Mouse (Mus musculus): Measurements from ENCODE around the gene Bud31. TPM values are rescaled to one million over a fixed set of nuclear protein-coding genes. Genes with fewer than 3 reads are reported as not detected.
"Not testable (repeated sequence)": the region's sequence is repeated elsewhere in the genome, so short reads cannot be mapped to it uniquely, and the experiment has no call there.

Gene Bud31
- 171 TPM in 2 replicates for polyA plus RNA-seq (2016; fragmentation: Nextera tagmentation; extraction: Ambion mirVana)

DNA sequence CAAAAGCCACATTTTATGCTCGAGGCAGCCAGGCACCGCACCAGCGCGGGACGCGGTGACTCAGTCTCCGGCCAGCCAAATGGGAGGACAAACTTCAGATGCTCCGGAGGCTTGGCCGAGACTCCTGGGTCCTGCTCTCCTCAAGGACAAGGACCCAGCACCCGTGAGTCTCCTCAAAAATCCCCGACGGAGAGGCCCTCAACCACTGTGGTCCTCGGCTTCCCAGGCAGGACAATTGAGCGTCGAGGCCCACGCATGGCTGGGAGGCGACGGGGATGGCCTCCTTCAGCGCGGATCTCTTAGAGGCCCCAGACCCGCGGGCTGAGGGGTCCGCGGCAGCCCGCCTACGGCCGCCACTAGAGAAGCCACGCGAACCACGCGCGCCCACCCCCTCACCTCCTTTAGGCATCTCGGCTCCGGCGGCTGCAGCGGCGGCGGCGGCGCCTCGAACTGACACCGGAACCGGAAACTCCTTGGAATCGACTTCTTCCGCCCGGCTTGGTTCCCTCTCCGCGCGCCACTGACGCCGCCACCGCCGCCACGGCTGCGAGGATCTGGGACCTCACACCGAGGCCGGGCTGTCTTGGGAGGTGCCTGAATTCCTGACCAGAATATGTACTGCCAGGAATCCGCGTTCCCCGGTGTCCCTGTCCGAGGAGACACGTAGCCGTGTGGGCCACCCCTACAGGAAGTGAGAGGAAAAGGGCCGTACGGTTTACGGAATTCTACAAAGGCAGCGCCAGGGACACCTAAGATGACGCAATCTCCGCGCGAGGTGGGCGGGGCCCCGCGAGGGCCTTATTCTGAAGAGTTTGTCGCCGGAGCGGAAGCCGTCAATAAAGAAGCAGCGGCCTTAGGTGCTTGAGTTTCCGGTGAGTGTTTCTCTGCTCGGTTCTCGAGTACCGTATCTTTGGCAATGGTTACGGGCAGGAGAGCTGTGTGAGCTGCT is at the start of gene Bud31, which contains the start of gene Pdap1:
Gene Bud31, plus strand, starts transcription at position 792 of the 949 bp plus-strand sequence.
Gene Pdap1, minus strand, starts transcription at position 668 of the 949 bp plus-strand sequence.
- H3K9me3 ChIP-seq (replicated peaks): no peaks in the 10 kb centered on the region
- peak; percentile 89 for ATAC-seq
- peaks cover 62% of the 10 kb centered on the region for H3K36me3 ChIP-seq
- no peaks in the 10 kb centered on the region for H3K27me3 ChIP-seq (replicated peaks)
- WGBS (ENCODE audit: insufficient replicate concordance): under 1% methylated on average over 84 of the region's 84 CpGs
- H3K4me3 ChIP-seq: peak within 1 kb of the TSS; percentile 94
- peak within 1 kb of the TSS; percentile 74 for H3K4me2 ChIP-seq
- H3K4me1 ChIP-seq: peaks cover 44% of the 10 kb centered on the region
- H3K27ac ChIP-seq: peak within 1 kb of the TSS; percentile 88
- peak within 1 kb of the TSS; percentile 90 for H3K9ac ChIP-seq

- no peak overlapping the region for H3K4me3 ChIP-seq
- H3K4me2 ChIP-seq: no peak overlapping the region
- H3K9me3 ChIP-seq (replicated peaks): no peaks in the 10 kb centered on the region
- WGBS (ENCODE audit: insufficient replicate concordance): 71% methylated on average over 4 of the region's 4 CpGs
- ATAC-seq: no peak
- peaks cover 96% of the 10 kb centered on the region for H3K36me3 ChIP-seq
- H3K4me1 ChIP-seq: no peaks in the 10 kb centered on the region
- no peak overlapping the region for H3K9ac ChIP-seq
- no peak overlapping the region for H3K27ac ChIP-seq
- no peaks in the 10 kb centered on the region for H3K27me3 ChIP-seq (replicated peaks)
Measured at GRCm38 (mm10) chr5:145096195-145096594, 44.0 kb upstream of the Bud31 start.

- H3K36me3 ChIP-seq: peaks cover 97% of the 10 kb centered on the region
- H3K4me3 ChIP-seq: no peak overlapping the region
- peaks cover 4% of the 10 kb centered on the region; the same call in 1 of the 2 replicates for H3K4me1 ChIP-seq
- no peaks in the 10 kb centered on the region for H3K27me3 ChIP-seq (replicated peaks)
- H3K9ac ChIP-seq: no peak overlapping the region
- WGBS (ENCODE audit: insufficient replicate concordance): 58% methylated on average over 10 of the region's 10 CpGs
- 0 out of 2 replicates have a peak overlapping the region, but pooled peaks have one; percentile 4 for H3K27ac ChIP-seq
- no peaks in the 10 kb centered on the region for H3K9me3 ChIP-seq (replicated peaks)
- H3K4me2 ChIP-seq: no peak overlapping the region
- peak; percentile 43; the same call in 1 of the 2 replicates for ATAC-seq
Measured at GRCm38 (mm10) chr5:145098340-145098821, 41.8 kb upstream of the Bud31 start.

GRCm38 (mm10) chr5:145100960-145101359 is 39.2 kb upstream of the Bud31 start:
- peaks cover 100% of the 10 kb centered on the region for H3K36me3 ChIP-seq
- H3K4me1 ChIP-seq: peaks cover 4% of the 10 kb centered on the region; the same call in 1 of the 2 replicates
- H3K9ac ChIP-seq: no peak overlapping the region
- no peak overlapping the region for H3K27ac ChIP-seq
- ATAC-seq: no peak
- no peak overlapping the region for H3K4me3 ChIP-seq
- H3K4me2 ChIP-seq: no peak overlapping the region
- 89% methylated on average over 9 of the region's 9 CpGs for WGBS (ENCODE audit: insufficient replicate concordance)
- no peaks in the 10 kb centered on the region for H3K9me3 ChIP-seq (replicated peaks)
- H3K27me3 ChIP-seq (replicated peaks): no peaks in the 10 kb centered on the region

- not testable (repeated sequence) for H3K9ac ChIP-seq; H3K4me2 ChIP-seq; H3K9me3 ChIP-seq (replicated peaks); H3K27ac ChIP-seq; H3K27me3 ChIP-seq (replicated peaks); ATAC-seq; H3K4me3 ChIP-seq; H3K4me1 ChIP-seq
- peaks cover 100% of the 10 kb centered on the region for H3K36me3 ChIP-seq
- WGBS (ENCODE audit: insufficient replicate concordance): 88% methylated on average over 11 of the region's 11 CpGs
Measured at GRCm38 (mm10) chr5:145101451-145101850, 38.7 kb upstream of the Bud31 start.

GRCm38 (mm10) chr5:145102706-145103105 is 37.5 kb upstream of the Bud31 start:
- H3K36me3 ChIP-seq: peaks cover 100% of the 10 kb centered on the region
- 0 out of 2 replicates have a peak overlapping the region, but pooled peaks have one; percentile 10 for H3K27ac ChIP-seq
- H3K27me3 ChIP-seq (replicated peaks): no peaks in the 10 kb centered on the region
- H3K4me3 ChIP-seq: no peak overlapping the region
- 48% methylated on average over 4 of the region's 4 CpGs for WGBS (ENCODE audit: insufficient replicate concordance)
- H3K9me3 ChIP-seq (replicated peaks): no peaks in the 10 kb centered on the region
- H3K4me2 ChIP-seq: no peak overlapping the region
- ATAC-seq: peak; percentile 57; the same call in 1 of the 2 replicates
- H3K9ac ChIP-seq: no peak overlapping the region
- peaks cover 4% of the 10 kb centered on the region; the same call in 1 of the 2 replicates for H3K4me1 ChIP-seq

DNA sequence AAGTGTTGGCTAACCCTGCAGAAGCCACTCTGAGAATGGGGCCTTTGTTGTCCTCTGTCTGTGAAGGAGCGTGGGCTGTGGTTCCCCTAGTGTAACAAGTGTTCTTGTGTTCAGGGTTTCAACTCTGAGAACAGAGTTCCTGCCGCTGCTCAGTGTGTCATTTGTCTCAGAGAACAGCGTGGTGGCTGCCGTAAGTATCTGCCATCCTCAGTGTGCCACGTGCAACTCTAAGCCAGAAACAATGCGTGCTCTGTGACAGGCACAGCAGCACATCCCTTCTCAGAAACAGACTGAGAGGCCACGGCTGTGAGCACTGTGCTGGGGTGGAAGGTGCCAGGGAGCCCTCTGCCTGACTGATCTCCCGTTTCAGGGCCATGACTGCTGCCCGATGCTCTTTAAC is 35.8 kb upstream of the Bud31 start:
- WGBS (ENCODE audit: insufficient replicate concordance): 93% methylated on average over 9 of the region's 9 CpGs
- H3K9ac ChIP-seq: no peak overlapping the region
- peaks cover 10% of the 10 kb centered on the region; the same call in 1 of the 2 replicates for H3K4me1 ChIP-seq
- peaks cover 99% of the 10 kb centered on the region for H3K36me3 ChIP-seq
- H3K27me3 ChIP-seq (replicated peaks): no peaks in the 10 kb centered on the region
- ATAC-seq: no peak
- H3K27ac ChIP-seq: no peak overlapping the region
- H3K4me3 ChIP-seq: no peak overlapping the region
- H3K4me2 ChIP-seq: no peak overlapping the region
- no peaks in the 10 kb centered on the region for H3K9me3 ChIP-seq (replicated peaks)

- no peak for ATAC-seq
- H3K4me1 ChIP-seq: peaks cover 24% of the 10 kb centered on the region
- no peak overlapping the region for H3K27ac ChIP-seq
- H3K4me3 ChIP-seq: no peak overlapping the region
- peaks cover 99% of the 10 kb centered on the region for H3K36me3 ChIP-seq
- H3K9ac ChIP-seq: no peak overlapping the region
- no peak overlapping the region for H3K4me2 ChIP-seq
- 82% methylated on average over 9 of the region's 9 CpGs for WGBS (ENCODE audit: insufficient replicate concordance)
- H3K27me3 ChIP-seq (replicated peaks): no peaks in the 10 kb centered on the region
- no peaks in the 10 kb centered on the region for H3K9me3 ChIP-seq (replicated peaks)
Measured at GRCm38 (mm10) chr5:145105694-145106275, 34.4 kb upstream of the Bud31 start.

GRCm38 (mm10) chr5:145110401-145110800 is 29.8 kb upstream of the Bud31 start:
- H3K4me2 ChIP-seq: no peak overlapping the region
- H3K9ac ChIP-seq: no peak overlapping the region
- no peak overlapping the region for H3K4me3 ChIP-seq
- ATAC-seq: no peak
- H3K27me3 ChIP-seq (replicated peaks): no peaks in the 10 kb centered on the region
- H3K36me3 ChIP-seq: peaks cover 60% of the 10 kb centered on the region
- peaks cover 40% of the 10 kb centered on the region for H3K4me1 ChIP-seq
- no peaks in the 10 kb centered on the region for H3K9me3 ChIP-seq (replicated peaks)
- H3K27ac ChIP-seq: no peak overlapping the region
- WGBS (ENCODE audit: insufficient replicate concordance): 66% methylated on average over 6 of the region's 6 CpGs

DNA sequence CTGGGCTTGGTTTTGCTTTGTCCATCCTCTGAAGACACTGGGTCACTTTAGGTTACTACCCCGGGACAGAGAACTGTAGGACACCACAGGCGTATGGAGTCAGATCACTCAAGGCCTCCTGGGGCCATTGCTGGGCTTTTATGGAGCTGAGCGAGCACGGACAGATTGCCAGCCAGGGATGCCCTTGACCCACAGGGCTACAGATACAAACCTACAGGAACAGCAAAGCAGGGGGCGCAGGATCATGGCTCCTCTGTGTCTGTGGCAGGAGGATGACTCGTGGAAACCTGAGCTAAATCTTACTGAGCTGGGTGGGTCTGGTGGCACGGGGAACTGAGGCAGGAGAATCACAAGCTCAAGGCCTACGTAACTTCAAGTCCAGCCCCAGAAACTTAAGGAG is 27.6 kb upstream of the Bud31 start:
- Histone ChIP-seq H3K9ac (no peak overlapping the region), H3K4me1 (peaks cover 58% of the 10 kb centered on the region), H3K4me3 (no peak overlapping the region), H3K27ac (no peak overlapping the region), H3K9me3 (replicated peaks) (no peaks in the 10 kb centered on the region), H3K36me3 (peaks cover 40% of the 10 kb centered on the region), H3K4me2 (no peak overlapping the region), H3K27me3 (replicated peaks) (no peaks in the 10 kb centered on the region)
- ATAC-seq: no peak
- 74% methylated on average over 8 of the region's 8 CpGs for WGBS (ENCODE audit: insufficient replicate concordance)

- 27% methylated on average over 2 of the region's 2 CpGs for WGBS (ENCODE audit: insufficient replicate concordance)
Measured at GRCm38 (mm10) chr5:145113416-145113815, 26.7 kb upstream of the Bud31 start.

More at GRCm38 (mm10) chr5:145113416-145113815, 26.7 kb upstream of the Bud31 start:
- Histone ChIP-seq H3K36me3 (peaks cover 37% of the 10 kb centered on the region), H3K9ac (no peak overlapping the region), H3K27me3 (replicated peaks) (no peaks in the 10 kb centered on the region), H3K4me1 (peaks cover 63% of the 10 kb centered on the region), H3K9me3 (replicated peaks) (no peaks in the 10 kb centered on the region), H3K4me3 (peak overlapping the region; percentile 72), H3K4me2 (peak overlapping the region; percentile 97), H3K27ac (no peak overlapping the region)
- ATAC-seq: no peak

All from liver, embryonic 12.5 days (tissue).